Mouse (Mus musculus) lung, postnatal 0 days (tissue): ENCODE results near the gene Zfp64.

Source experiments
- CTCF ChIP-seq: IDR thresholded peaks from 2 replicates; pipeline ENCODE4 v1.5.1; 2016; ENCODE audit warnings: antibody characterized with exemption, mild to moderate bottlenecking
- EP300 ChIP-seq: IDR thresholded peaks from 2 replicates; pipeline ENCODE4 v1.6.1; 2016; ENCODE audit warnings: antibody characterized with exemption, mild to moderate bottlenecking, control low read depth

DNA sequence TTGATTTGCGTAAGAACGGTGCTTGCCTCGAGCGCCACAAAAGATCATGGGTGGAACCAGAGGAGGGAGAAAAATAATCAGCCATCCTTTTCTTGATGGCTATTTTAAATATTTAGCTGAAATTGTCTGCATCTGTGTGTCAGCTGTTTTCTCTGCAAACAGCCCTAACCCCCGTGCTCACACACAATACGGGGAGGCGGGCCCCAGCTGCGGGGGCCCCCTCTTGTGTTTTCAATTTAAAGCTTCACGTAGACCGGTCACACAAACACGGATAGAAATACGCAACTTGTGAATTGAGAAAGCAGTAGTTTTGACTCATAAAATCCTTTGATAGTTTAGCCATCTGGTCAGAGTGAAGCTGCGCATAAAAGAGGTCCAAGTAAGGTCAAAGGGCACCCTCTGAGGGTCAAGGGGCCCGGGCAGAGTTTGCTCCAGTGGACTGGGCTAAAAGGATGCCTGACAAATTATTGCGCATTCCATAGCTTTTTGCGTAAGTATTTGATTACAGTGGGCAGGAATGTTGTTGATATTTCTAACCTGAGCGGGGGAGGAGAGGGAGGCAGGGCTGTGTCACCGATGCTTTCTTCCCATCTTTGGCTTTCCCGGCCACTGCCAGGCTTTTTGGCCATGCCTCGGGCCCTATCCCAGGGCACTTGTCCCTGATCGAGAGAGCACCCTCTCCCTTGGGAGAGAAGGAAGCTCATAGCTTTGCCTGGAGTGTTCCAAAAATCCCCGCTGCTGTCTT lies 83.4 kb downstream of the Zfp64 start:
- TF ChIP-seq EP300 (no peak), CTCF (no peak)
